Comparison of ENCODE assay signal across 9 mouse cellular contexts in genomic region chr4:122898313-122898712, GRCm38 (mm10). TPM values are rescaled to one million over a fixed set of nuclear protein-coding genes. Genes with fewer than 3 reads are reported as not detected.
A peak's percentile ranks its signal among the peaks of the same experiment; 100 is the strongest.
DNase-seq lines count a peak whose midpoint lies in the region; ATAC-seq and TF ChIP-seq lines count a peak whose summit lies in the region.
"Had no signal": no experiment of that assay in that cellular context is flagged by ENCODE, and none has a peak within 500 bp of the region (broad histone marks: within the 10 kb centered on the region; RNA-seq: fewer than 3 reads in every experiment).

No protein-coding gene starts in this region.

- intact Hi-C loops in left cerebral cortex, postnatal 4 days (cut with DNase I), result loop anchor here (5.0 kb wide), 2 partner anchors 89 to 184 kb away; no protein-coding TSS in a partner anchor

- TF ChIP-seq CTCF in hindbrain, postnatal 0 days (IDR thresholded peaks at IDR 0.05; ENCODE audit: low read depth), result peak; percentile 81
- peak; percentile 89 for TF ChIP-seq CTCF in midbrain, postnatal 0 days (IDR thresholded peaks at IDR 0.05)

- H3K27me3 ChIP-seq in hindbrain, embryonic 10.5 days (ENCODE audit: insufficient read depth, poor library complexity, severe bottlenecking), result no peaks in the 10 kb centered on the region
- H3K27me3 ChIP-seq in hindbrain, embryonic 12.5 days, result no peaks in the 10 kb centered on the region
- no peaks in the 10 kb centered on the region for H3K27me3 ChIP-seq in embryonic facial prominence, embryonic 10.5 days (replicated peaks; ENCODE audit: low read depth, poor library complexity, severe bottlenecking)
- H3K27me3 ChIP-seq in hindbrain, postnatal 0 days (ENCODE audit: insufficient read depth, low read length), result no peaks in the 10 kb centered on the region
- no peaks in the 10 kb centered on the region for H3K27me3 ChIP-seq in midbrain, postnatal 0 days (ENCODE audit: insufficient read depth, low read length)
- H3K27me3 ChIP-seq: embryonic facial prominence, embryonic 13.5 days had no signal

- no peak overlapping the region for H3K27ac ChIP-seq in hindbrain, embryonic 10.5 days
- no peak overlapping the region for H3K27ac ChIP-seq in hindbrain, embryonic 12.5 days
- H3K27ac ChIP-seq in embryonic facial prominence, embryonic 10.5 days (replicated peaks), result no peak overlapping the region
- no peak overlapping the region for H3K27ac ChIP-seq in hindbrain, postnatal 0 days
- no peak overlapping the region for H3K27ac ChIP-seq in midbrain, postnatal 0 days (ENCODE audit: low read depth, low read length)
- H3K27ac ChIP-seq: embryonic facial prominence, embryonic 13.5 days had no signal

- H3K4me2 ChIP-seq in hindbrain, embryonic 12.5 days (replicated peaks), result no peak overlapping the region
- no peak overlapping the region for H3K4me2 ChIP-seq in hindbrain, postnatal 0 days (ENCODE audit: low read depth, low read length)
- H3K4me2 ChIP-seq in midbrain, postnatal 0 days (ENCODE audit: low read depth, low read length, poor library complexity, severe bottlenecking), result no peak overlapping the region
- H3K4me2 ChIP-seq: embryonic facial prominence, embryonic 13.5 days had no signal

- H3K4me1 ChIP-seq in hindbrain, embryonic 10.5 days (replicated peaks), result no peaks in the 10 kb centered on the region
- no peaks in the 10 kb centered on the region for H3K4me1 ChIP-seq in hindbrain, embryonic 12.5 days
- H3K4me1 ChIP-seq in embryonic facial prominence, embryonic 10.5 days, result no peaks in the 10 kb centered on the region
- H3K4me1 ChIP-seq in hindbrain, postnatal 0 days (ENCODE audit: insufficient read depth, low read length), result no peaks in the 10 kb centered on the region
- no peaks in the 10 kb centered on the region for H3K4me1 ChIP-seq in midbrain, postnatal 0 days (ENCODE audit: insufficient read depth, low read length)
- H3K4me1 ChIP-seq: embryonic facial prominence, embryonic 13.5 days had no signal

- DNase-seq in hindbrain, embryonic 10.5 days (ENCODE audit: low spot score), result peak; percentile 65
- peak; percentile 73 for DNase-seq in T-cell, adult 2 months (ENCODE audit: low spot score)
- peak; percentile 61 for DNase-seq in embryonic facial prominence, embryonic 10.5 days (ENCODE audit: low spot score)
- DNase-seq in hindbrain, postnatal 0 days (ENCODE audit: low spot score), result peak; percentile 88
- peak; percentile 62 for DNase-seq in left cerebral cortex, postnatal 4 days
- peak; percentile 85 for DNase-seq in midbrain, postnatal 0 days (ENCODE audit: low spot score)
- DNase-seq in thymus, postnatal 25 days, result peak; percentile 72

- H3K9ac ChIP-seq in hindbrain, embryonic 12.5 days, result no peak overlapping the region
- H3K9ac ChIP-seq in hindbrain, postnatal 0 days (replicated peaks; ENCODE audit: low read length), result no peak overlapping the region
- H3K9ac ChIP-seq in midbrain, postnatal 0 days (replicated peaks; ENCODE audit: low read length, poor library complexity, severe bottlenecking), result no peak overlapping the region
- H3K9ac ChIP-seq: embryonic facial prominence, embryonic 13.5 days had no signal

- no peak overlapping the region for H3K4me3 ChIP-seq in hindbrain, embryonic 10.5 days
- H3K4me3 ChIP-seq in hindbrain, embryonic 12.5 days, result no peak overlapping the region
- H3K4me3 ChIP-seq in embryonic facial prominence, embryonic 10.5 days, result no peak overlapping the region
- H3K4me3 ChIP-seq in hindbrain, postnatal 0 days (ENCODE audit: low read length), result no peak overlapping the region
- no peak overlapping the region for H3K4me3 ChIP-seq in midbrain, postnatal 0 days (ENCODE audit: low read depth, low read length)
- H3K4me3 ChIP-seq: embryonic facial prominence, embryonic 13.5 days had no signal

- WGBS in hindbrain, embryonic 10.5 days, result 17% methylated on average over 5 of the region's 5 CpGs
- WGBS in hindbrain, embryonic 12.5 days, result 13% methylated on average over 5 of the region's 5 CpGs
- 17% methylated on average over 5 of the region's 5 CpGs for WGBS in embryonic facial prominence, embryonic 10.5 days
- WGBS in hindbrain, postnatal 0 days, result 17% methylated on average over 5 of the region's 5 CpGs
- WGBS in midbrain, postnatal 0 days, result 15% methylated on average over 5 of the region's 5 CpGs

- no peak for ATAC-seq in hindbrain, embryonic 12.5 days (ENCODE audit: low FRiP score)
- peak; percentile 70; the same call in 1 of the 2 replicates for ATAC-seq in hindbrain, postnatal 0 days
- no peak for ATAC-seq in midbrain, postnatal 0 days (ENCODE audit: low FRiP score)

- H3K9me3 ChIP-seq in hindbrain, embryonic 10.5 days, result no peaks in the 10 kb centered on the region
- H3K9me3 ChIP-seq in hindbrain, embryonic 12.5 days (replicated peaks), result no peaks in the 10 kb centered on the region
- H3K9me3 ChIP-seq in embryonic facial prominence, embryonic 10.5 days, result no peaks in the 10 kb centered on the region
- H3K9me3 ChIP-seq in hindbrain, postnatal 0 days (ENCODE audit: low read length), result no peaks in the 10 kb centered on the region
- H3K9me3 ChIP-seq in midbrain, postnatal 0 days (ENCODE audit: low read length), result no peaks in the 10 kb centered on the region
- H3K9me3 ChIP-seq: embryonic facial prominence, embryonic 13.5 days had no signal

- H3K36me3 ChIP-seq in hindbrain, embryonic 10.5 days, result no peaks in the 10 kb centered on the region
- H3K36me3 ChIP-seq in hindbrain, embryonic 12.5 days, result no peaks in the 10 kb centered on the region
- H3K36me3 ChIP-seq in embryonic facial prominence, embryonic 10.5 days (replicated peaks), result no peaks in the 10 kb centered on the region
- H3K36me3 ChIP-seq in hindbrain, postnatal 0 days (ENCODE audit: insufficient read depth, low read length), result no peaks in the 10 kb centered on the region
- no peaks in the 10 kb centered on the region for H3K36me3 ChIP-seq in midbrain, postnatal 0 days (ENCODE audit: insufficient read depth, low read length)
- H3K36me3 ChIP-seq: embryonic facial prominence, embryonic 13.5 days had no signal

RNA-seq across cellular contexts. Expression of gene Cap1, which starts 12.5 kb away (rescaled TPM):
- 66.8 and 79.3 TPM in 2 replicates for polyA plus RNA-seq in hindbrain, embryonic 10.5 days (2016; fragmentation: Nextera tagmentation; extraction: Ambion mirVana)
- polyA plus RNA-seq in hindbrain, embryonic 12.5 days (2016; fragmentation: Nextera tagmentation; extraction: Ambion mirVana), result 55.6 and 70.6 TPM in 2 replicates
- 72.6 and 73.9 TPM in 2 replicates for polyA plus RNA-seq in embryonic facial prominence, embryonic 10.5 days (2016; fragmentation: Nextera tagmentation; extraction: Ambion mirVana)
- total RNA-seq in hindbrain, postnatal 0 days (2014; rRNA removed), result 133 and 141 TPM in 2 replicates
- polyA plus RNA-seq in hindbrain, postnatal 0 days (2015; fragmentation: Nextera tagmentation; extraction: Ambion mirVana), result 59.9 and 60.1 TPM in 2 replicates
- 100 to 1,000 TPM; 174 to 186 TPM for total RNA-seq in left cerebral cortex, postnatal 4 days (2021)
- 145 and 157 TPM in 2 replicates for total RNA-seq in midbrain, postnatal 0 days (2014; rRNA removed)
- polyA plus RNA-seq in midbrain, postnatal 0 days (2015; fragmentation: Nextera tagmentation; extraction: Ambion mirVana), result 58.9 and 60.9 TPM in 2 replicates
